Mouse (Mus musculus): ENCODE data around the gene Krt80. TPM values are rescaled to one million over a fixed set of nuclear protein-coding genes. Genes with fewer than 3 reads are reported as not detected.
"Not testable (repeated sequence)": the region's sequence is repeated elsewhere in the genome, so short reads cannot be mapped to it uniquely, and the experiment has no call there.

Krt80 gene
- polyA plus RNA-seq, 1 experiment from 2014 or later = 0.11 TPM

- Histone ChIP-seq H3K36me3 (no peaks in the 10 kb centered on the region), H3K4me1 (peaks cover 17% of the 10 kb centered on the region; the same call in 1 of the 2 replicates), H3K27me3 (replicated peaks) (peaks cover 32% of the 10 kb centered on the region), H3K27ac (no peak overlapping the region), H3K4me3 (no peak overlapping the region), H3K4me2 (no peak overlapping the region), H3K9me3 (replicated peaks) (no peaks in the 10 kb centered on the region), H3K9ac (no peak overlapping the region)
- WGBS (ENCODE audit: insufficient replicate concordance) = 21% methylated on average over 4 of the region's 4 CpGs
- ATAC-seq = no peak
These were observed 36.3 kb downstream of the Krt80 start for GRCm38 (mm10) chr15:101333648-101334047.

GRCm38 (mm10) chr15:101333165-101333564, 36.8 kb downstream of the Krt80 start:
- Histone ChIP-seq H3K27me3 (replicated peaks) (peaks cover 32% of the 10 kb centered on the region), H3K9me3 (replicated peaks) (no peaks in the 10 kb centered on the region), H3K4me1 (peaks cover 17% of the 10 kb centered on the region; the same call in 1 of the 2 replicates), H3K4me2 (no peak overlapping the region), H3K4me3 (no peak overlapping the region), H3K36me3 (no peaks in the 10 kb centered on the region), H3K9ac (no peak overlapping the region), H3K27ac (no peak overlapping the region)
- ATAC-seq = no peak
- 8% methylated on average over 1 of the region's 1 CpGs for WGBS (ENCODE audit: insufficient replicate concordance)

- Histone ChIP-seq H3K27me3 (replicated peaks) (peaks cover 32% of the 10 kb centered on the region), H3K4me3 (no peak overlapping the region), H3K9me3 (replicated peaks) (no peaks in the 10 kb centered on the region), H3K27ac (no peak overlapping the region), H3K4me2 (no peak overlapping the region), H3K4me1 (peaks cover 15% of the 10 kb centered on the region; the same call in 1 of the 2 replicates), H3K9ac (no peak overlapping the region), H3K36me3 (no peaks in the 10 kb centered on the region)
- 56% methylated on average over 4 of the region's 4 CpGs for WGBS (ENCODE audit: insufficient replicate concordance)
- no peak for ATAC-seq
These were observed 37.6 kb downstream of the Krt80 start for GRCm38 (mm10) chr15:101332370-101332769.

- peaks cover 5% of the 10 kb centered on the region; the same call in 1 of the 2 replicates for H3K4me1 ChIP-seq
- H3K36me3 ChIP-seq = no peaks in the 10 kb centered on the region
- H3K9ac ChIP-seq = no peak overlapping the region
- no peak overlapping the region for H3K4me2 ChIP-seq
- H3K27ac ChIP-seq = no peak overlapping the region
- no peaks in the 10 kb centered on the region for H3K9me3 ChIP-seq (replicated peaks)
- 74% methylated on average over 4 of the region's 4 CpGs for WGBS (ENCODE audit: insufficient replicate concordance)
- ATAC-seq = no peak
- no peak overlapping the region for H3K4me3 ChIP-seq
- peaks cover 21% of the 10 kb centered on the region for H3K27me3 ChIP-seq (replicated peaks)
These were observed 38.9 kb downstream of the Krt80 start for GRCm38 (mm10) chr15:101331090-101331489.

- H3K4me1 ChIP-seq = no peaks in the 10 kb centered on the region
- ATAC-seq = no peak
- H3K27me3 ChIP-seq (replicated peaks) = peaks cover 17% of the 10 kb centered on the region
- H3K9me3 ChIP-seq (replicated peaks) = no peaks in the 10 kb centered on the region
- H3K4me2 ChIP-seq = no peak overlapping the region
- no peaks in the 10 kb centered on the region for H3K36me3 ChIP-seq
- H3K4me3 ChIP-seq = no peak overlapping the region
- no peak overlapping the region for H3K9ac ChIP-seq
- 69% methylated on average over 3 of the region's 3 CpGs for WGBS (ENCODE audit: insufficient replicate concordance)
- no peak overlapping the region for H3K27ac ChIP-seq
These were observed 40.4 kb downstream of the Krt80 start for GRCm38 (mm10) chr15:101329564-101329892.

- ATAC-seq = no peak
- WGBS (ENCODE audit: insufficient replicate concordance) = 43% methylated on average over 3 of the region's 3 CpGs
- Histone ChIP-seq H3K27ac (no peak overlapping the region), H3K4me2 (no peak overlapping the region), H3K9me3 (replicated peaks) (no peaks in the 10 kb centered on the region), H3K9ac (no peak overlapping the region), H3K4me1 (no peaks in the 10 kb centered on the region), H3K36me3 (no peaks in the 10 kb centered on the region), H3K27me3 (replicated peaks) (peaks cover 17% of the 10 kb centered on the region), H3K4me3 (no peak overlapping the region)
These were observed 40.9 kb downstream of the Krt80 start for GRCm38 (mm10) chr15:101328876-101329563.

- ATAC-seq = no peak
- WGBS (ENCODE audit: insufficient replicate concordance) = 2% methylated on average over 6 of the region's 6 CpGs
- H3K27ac ChIP-seq = no peak overlapping the region
These were observed 42.7 kb downstream of the Krt80 start for GRCm38 (mm10) chr15:101327282-101327681.

GRCm38 (mm10) chr15:101325991-101326534, 43.9 kb downstream of the Krt80 start:
- 0 out of 2 replicates have a peak, but pooled peaks have one; percentile 38 for ATAC-seq
- H3K27ac ChIP-seq = no peak overlapping the region
- H3K4me1 ChIP-seq = peaks cover 5% of the 10 kb centered on the region; the same call in 1 of the 2 replicates
- H3K36me3 ChIP-seq = no peaks in the 10 kb centered on the region
- H3K9ac ChIP-seq = no peak overlapping the region
- 25% methylated on average over 10 of the region's 10 CpGs for WGBS (ENCODE audit: insufficient replicate concordance)
- H3K4me2 ChIP-seq = no peak overlapping the region
- peaks cover 11% of the 10 kb centered on the region for H3K27me3 ChIP-seq (replicated peaks)
- H3K4me3 ChIP-seq = no peak overlapping the region
- H3K9me3 ChIP-seq (replicated peaks) = 0 out of 2 replicates have a peak, but pooled peaks cover 4% of the 10 kb centered on the region

More at GRCm38 (mm10) chr15:101327282-101327681, 42.7 kb downstream of the Krt80 start:
- H3K9ac ChIP-seq = no peak overlapping the region
- H3K4me3 ChIP-seq = no peak overlapping the region
- H3K9me3 ChIP-seq (replicated peaks) = 0 out of 2 replicates have a peak, but pooled peaks cover 4% of the 10 kb centered on the region
- H3K4me1 ChIP-seq = no peaks in the 10 kb centered on the region
- no peak overlapping the region for H3K4me2 ChIP-seq
- no peaks in the 10 kb centered on the region for H3K36me3 ChIP-seq
- H3K27me3 ChIP-seq (replicated peaks) = peaks cover 18% of the 10 kb centered on the region

- H3K4me1 ChIP-seq = peaks cover 21% of the 10 kb centered on the region
- H3K9ac ChIP-seq; H3K4me2 ChIP-seq; H3K27ac ChIP-seq; H3K27me3 ChIP-seq (replicated peaks); H3K36me3 ChIP-seq; H3K4me3 ChIP-seq; H3K9me3 ChIP-seq (replicated peaks); ATAC-seq: not testable (repeated sequence)
These were observed 45.6 kb downstream of the Krt80 start for GRCm38 (mm10) chr15:101324409-101324808.

- ATAC-seq = no peak
- H3K27ac ChIP-seq = no peak overlapping the region
- H3K4me1 ChIP-seq = peaks cover 30% of the 10 kb centered on the region
- H3K4me2 ChIP-seq = no peak overlapping the region
- H3K27me3 ChIP-seq (replicated peaks) = peaks cover 9% of the 10 kb centered on the region
- no peaks in the 10 kb centered on the region for H3K36me3 ChIP-seq
- 0 out of 2 replicates have a peak, but pooled peaks cover 4% of the 10 kb centered on the region for H3K9me3 ChIP-seq (replicated peaks)
- WGBS (ENCODE audit: insufficient replicate concordance) = 84% methylated on average over 5 of the region's 5 CpGs
- no peak overlapping the region for H3K9ac ChIP-seq
- no peak overlapping the region for H3K4me3 ChIP-seq
These were observed 46.5 kb downstream of the Krt80 start for GRCm38 (mm10) chr15:101323511-101323910.

- H3K9ac ChIP-seq = no peak overlapping the region
- no peak overlapping the region for H3K27ac ChIP-seq
- WGBS (ENCODE audit: insufficient replicate concordance) = 76% methylated on average over 7 of the region's 7 CpGs
- H3K27me3 ChIP-seq (replicated peaks) = peaks cover 9% of the 10 kb centered on the region
- H3K4me1 ChIP-seq = peaks cover 34% of the 10 kb centered on the region
- no peak overlapping the region for H3K4me3 ChIP-seq
- no peak for ATAC-seq
- no peak overlapping the region for H3K4me2 ChIP-seq
- H3K36me3 ChIP-seq = no peaks in the 10 kb centered on the region
- H3K9me3 ChIP-seq (replicated peaks) = 0 out of 2 replicates have a peak, but pooled peaks cover 4% of the 10 kb centered on the region
These were observed 47.3 kb downstream of the Krt80 start for GRCm38 (mm10) chr15:101322640-101323039.

- no peak overlapping the region for H3K4me2 ChIP-seq
- no peak overlapping the region for H3K4me3 ChIP-seq
- H3K9ac ChIP-seq = no peak overlapping the region
- H3K36me3 ChIP-seq = no peaks in the 10 kb centered on the region
- WGBS (ENCODE audit: insufficient replicate concordance) = 60% methylated on average over 5 of the region's 5 CpGs
- H3K27ac ChIP-seq = no peak overlapping the region
- no peak for ATAC-seq
- H3K9me3 ChIP-seq (replicated peaks) = 0 out of 2 replicates have a peak, but pooled peaks cover 4% of the 10 kb centered on the region
- peaks cover 9% of the 10 kb centered on the region for H3K27me3 ChIP-seq (replicated peaks)
- H3K4me1 ChIP-seq = peaks cover 39% of the 10 kb centered on the region
These were observed 47.9 kb downstream of the Krt80 start for GRCm38 (mm10) chr15:101322106-101322505.
